Mouse (Mus musculus) thymus, adult 2 months (tissue): ENCODE results near the gene Inpp5f.

ENCODE experiments used
- CTCF ChIP-seq: fragments of 200-500 bp; IDR thresholded peaks from 2 replicates; pipeline ENCODE4 v1.5.1; 2012; ENCODE audit warnings: mild to moderate bottlenecking, control low read depth, low read length, moderate library complexity, borderline replicate concordance; ENCODE audit not compliant: control insufficient read depth, poor library complexity, insufficient read depth; ENCODE audit errors: extremely low read depth
- POLR2A ChIP-seq: fragments of 200-500 bp; IDR thresholded peaks from 2 replicates; pipeline ENCODE4 v1.6.1; 2012; ENCODE audit warnings: mild to moderate bottlenecking, low read length, control low read depth, moderate library complexity; ENCODE audit not compliant: control insufficient read depth, poor library complexity, insufficient read depth; ENCODE audit errors: extremely low read depth

GRCm38 (mm10) chr7:128743898-128744297 is 132.8 kb downstream of the Inpp5f start:
- TF ChIP-seq CTCF (no peak), POLR2A (no peak)
